Mouse (Mus musculus) embryonic facial prominence, embryonic 12.5 days (tissue): ENCODE measurements around the gene C530008M17Rik. TPM values are rescaled to one million over a fixed set of nuclear protein-coding genes. Genes with fewer than 3 reads are reported as not detected.

Experiments used
- ATAC-seq: fragments of 200-750 bp; cut with Nextera tagmentation; 2 replicates; pipeline ENCODE4 v1.8.0; 2017; ENCODE audit not compliant: insufficient number of reproducible peaks, insufficient read depth, low FRiP score, low TSS enrichment
- H3K27ac ChIP-seq: fragments of 300-500 bp; sonication (generic); 2 replicates; pipeline ENCODE4 v1.5.1; 2016; ENCODE audit warnings: mild to moderate bottlenecking
- H3K27me3 ChIP-seq: fragments of 300-500 bp; sonication (generic); 2 replicates; pipeline ENCODE4 v1.6.1; 2016; ENCODE audit warnings: mild to moderate bottlenecking, moderate library complexity
- H3K36me3 ChIP-seq: fragments of 300-500 bp; sonication (generic); 2 replicates; pipeline ENCODE4 v1.6.1; 2016; ENCODE audit warnings: mild to moderate bottlenecking
- H3K4me1 ChIP-seq: fragments of 300-500 bp; sonication (generic); 2 replicates; pipeline ENCODE4 v1.6.1; 2016
- H3K4me2 ChIP-seq: fragments of 300-500 bp; sonication (generic); replicated peaks from 2 replicates; pipeline ENCODE4 v1.6.1; 2016; ENCODE audit warnings: mild to moderate bottlenecking, moderate library complexity
- H3K4me3 ChIP-seq: fragments of 300-500 bp; sonication (generic); 2 replicates; pipeline ENCODE4 v1.5.1; 2016; ENCODE audit warnings: mild to moderate bottlenecking
- H3K9ac ChIP-seq: fragments of 300-500 bp; sonication (generic); 2 replicates; pipeline ENCODE4 v1.6.1; 2016; ENCODE audit warnings: mild to moderate bottlenecking, moderate library complexity
- H3K9me3 ChIP-seq: fragments of 300-500 bp; sonication (generic); 2 replicates; pipeline ENCODE4 v1.6.1; 2016; ENCODE audit warnings: mild to moderate bottlenecking, moderate library complexity
- WGBS: fragments of 180-500 bp; shearing (Covaris S2); methylation state at CpG from one replicate; pipeline ENCODE4 v1.1.7; 2016; 5-methylcytosine and 5-hydroxymethylcytosine counted together
- polyA plus RNA-seq: library from polyadenylated mRNA; unstranded; fragments of >200 nt; fragmentation: Nextera tagmentation; extraction: Ambion mirVana; gene quantifications from 2 replicates; pipeline ENCODE4 v1.2.1, GENCODE M21; 2016

C530008M17Rik gene
- polyA plus RNA-seq, 1 experiment from 2014 or later, result 28.0 TPM

DNA sequence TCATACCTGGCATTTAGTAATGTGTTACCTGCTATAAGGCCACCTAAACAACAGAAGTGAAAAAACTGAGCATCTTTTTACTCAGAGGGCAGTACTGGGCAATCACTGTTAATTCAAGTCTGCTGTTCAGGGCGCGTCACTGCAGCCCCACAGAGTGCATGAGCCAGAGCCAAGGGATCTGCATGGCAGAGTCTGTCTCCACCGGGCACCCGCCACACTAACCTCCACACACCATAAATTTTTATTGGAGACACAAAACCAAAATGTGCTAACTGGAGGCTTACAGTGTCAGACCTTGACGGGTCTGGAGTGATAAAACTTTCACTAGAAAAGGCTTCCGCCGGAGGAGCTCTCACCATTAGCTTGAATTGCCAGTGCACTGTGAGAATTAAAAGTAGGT lies 57.4 kb downstream of the C530008M17Rik start:
- H3K4me2 ChIP-seq, result no peak overlapping the region
- H3K4me1 ChIP-seq, result no peaks in the 10 kb centered on the region
- WGBS, result 99% methylated on average over 7 of the region's 7 CpGs

DNA sequence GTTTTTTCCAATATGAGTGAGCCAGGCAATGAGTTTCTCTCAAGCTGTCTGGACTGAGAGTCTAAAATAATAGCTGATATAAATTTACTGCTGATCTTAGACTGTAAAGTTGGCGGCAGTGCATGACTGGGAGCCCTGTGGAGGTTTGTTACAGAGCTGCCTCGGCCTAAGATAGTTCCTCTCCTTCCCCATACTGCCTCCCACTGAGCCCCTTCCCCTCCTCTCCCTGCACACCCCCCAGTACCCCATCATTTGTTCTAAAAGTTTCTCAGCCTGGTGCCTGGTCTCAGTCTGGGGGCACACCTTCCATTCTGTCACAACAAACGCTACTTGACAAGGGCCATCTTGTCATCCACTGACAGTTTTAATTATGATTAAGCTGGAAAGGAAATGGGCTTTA lies 63.6 kb downstream of the C530008M17Rik start:
- Histone ChIP-seq H3K4me3 (no peak overlapping the region), H3K4me2 (no peak overlapping the region), H3K9me3 (no peaks in the 10 kb centered on the region), H3K27me3 (no peaks in the 10 kb centered on the region), H3K27ac (no peak overlapping the region), H3K36me3 (peaks cover 7% of the 10 kb centered on the region; the same call in 1 of the 2 replicates), H3K4me1 (no peaks in the 10 kb centered on the region), H3K9ac (no peak overlapping the region)
- ATAC-seq, result no peak
- WGBS, result 73% methylated on average over 3 of the region's 3 CpGs

More for the DNA sequence above, 57.4 kb downstream of the C530008M17Rik start:
- no peak overlapping the region for H3K4me3 ChIP-seq
- no peak overlapping the region for H3K27ac ChIP-seq
- H3K36me3 ChIP-seq, result 0 out of 2 replicates have a peak, but pooled peaks cover 3% of the 10 kb centered on the region
- no peaks in the 10 kb centered on the region for H3K9me3 ChIP-seq
- no peaks in the 10 kb centered on the region for H3K27me3 ChIP-seq
- H3K9ac ChIP-seq, result no peak overlapping the region
- ATAC-seq, result no peak

DNA sequence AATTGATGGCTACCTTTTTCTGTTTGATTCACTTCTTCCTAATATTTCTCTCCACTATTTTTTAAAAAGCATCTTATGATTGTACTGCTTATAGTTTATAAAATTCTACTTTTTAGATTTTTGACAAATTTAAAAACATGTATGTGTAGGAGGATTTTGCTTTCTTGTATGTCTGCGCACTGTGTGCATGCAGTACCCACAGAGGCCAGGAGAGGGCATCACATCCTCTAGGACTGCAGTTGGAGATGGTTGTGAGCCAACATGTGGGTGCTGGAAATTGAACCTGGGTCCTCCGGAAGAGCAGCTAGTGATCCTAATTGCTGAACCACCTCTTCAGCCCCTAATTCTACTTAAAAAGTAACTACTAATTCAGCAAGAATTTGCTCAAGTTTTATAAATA lies 68.6 kb downstream of the C530008M17Rik start:
- Histone ChIP-seq H3K27me3 (no peaks in the 10 kb centered on the region), H3K9me3 (no peaks in the 10 kb centered on the region), H3K9ac (no peak overlapping the region), H3K36me3 (peaks cover 10% of the 10 kb centered on the region; the same call in 1 of the 2 replicates), H3K4me2 (no peak overlapping the region), H3K4me1 (no peaks in the 10 kb centered on the region), H3K4me3 (no peak overlapping the region), H3K27ac (no peak overlapping the region)
- ATAC-seq, result no peak
- 98% methylated on average over 2 of the region's 2 CpGs for WGBS

DNA sequence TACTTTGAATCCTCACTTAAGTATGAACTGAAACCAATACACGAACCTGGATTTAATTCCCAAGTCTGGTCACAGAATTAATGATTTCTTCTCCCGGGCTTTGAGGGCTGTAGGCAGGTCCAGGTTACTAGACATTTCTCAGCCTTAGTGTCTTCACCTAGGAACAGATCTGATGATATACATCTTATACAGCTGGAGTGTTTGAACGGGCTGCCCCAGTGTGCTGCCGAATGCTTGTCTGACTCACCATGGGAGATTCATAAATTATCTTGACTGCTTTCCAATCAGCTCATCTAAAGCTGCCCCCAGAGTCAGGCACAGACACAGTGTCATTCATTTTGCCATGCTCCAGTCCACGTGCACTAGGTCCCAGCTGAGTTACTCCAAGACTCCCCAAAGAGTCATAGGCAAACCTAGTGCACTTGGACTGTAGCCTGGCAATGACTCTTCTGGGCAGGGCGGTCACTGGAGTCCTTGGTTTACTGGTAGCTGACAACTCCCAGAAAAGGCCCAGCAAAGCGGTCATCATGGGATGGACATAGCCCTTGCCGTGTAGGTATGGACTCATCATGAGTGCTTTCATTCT lies 70.3 kb downstream of the C530008M17Rik start:
- Histone ChIP-seq H3K27ac (no peak overlapping the region), H3K9ac (no peak overlapping the region), H3K4me1 (no peaks in the 10 kb centered on the region), H3K4me3 (no peak overlapping the region), H3K27me3 (no peaks in the 10 kb centered on the region), H3K4me2 (no peak overlapping the region), H3K36me3 (peaks cover 11% of the 10 kb centered on the region; the same call in 1 of the 2 replicates), H3K9me3 (no peaks in the 10 kb centered on the region)
- WGBS, result 92% methylated on average over 8 of the region's 8 CpGs
- no peak for ATAC-seq

DNA sequence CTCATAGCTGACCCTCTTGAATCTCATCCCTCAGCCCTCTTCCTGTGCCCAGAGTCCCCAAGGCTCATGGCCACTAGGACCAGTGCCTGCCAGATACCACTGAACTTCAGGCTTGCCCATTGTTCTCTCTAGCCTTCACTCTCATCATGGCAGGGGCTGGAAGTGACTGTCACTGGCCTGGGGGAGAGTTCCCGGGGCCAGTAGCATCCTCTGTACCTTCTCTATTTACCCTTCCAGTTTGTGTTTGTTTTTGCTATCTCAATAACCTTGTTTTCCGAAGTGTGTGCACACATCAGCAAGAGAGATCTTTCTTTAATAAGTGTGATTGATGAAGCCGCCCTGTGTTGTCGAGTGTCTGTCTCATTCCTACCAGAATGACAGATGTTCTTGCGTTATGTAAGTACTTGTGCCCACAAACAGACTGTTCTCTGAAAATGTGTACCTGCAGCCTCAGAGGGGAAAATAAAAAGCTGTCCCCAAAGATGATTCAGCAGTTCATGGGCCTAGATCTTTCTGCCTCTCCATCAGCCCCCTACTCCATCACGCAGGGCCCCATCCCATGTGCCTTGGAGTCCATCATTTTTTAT lies 76.8 kb downstream of the C530008M17Rik start:
- no peak overlapping the region for H3K9ac ChIP-seq
- no peaks in the 10 kb centered on the region for H3K27me3 ChIP-seq
- no peak overlapping the region for H3K27ac ChIP-seq
- no peaks in the 10 kb centered on the region for H3K9me3 ChIP-seq
- 0 out of 2 replicates have a peak, but pooled peaks cover 5% of the 10 kb centered on the region for H3K36me3 ChIP-seq
- no peak overlapping the region for H3K4me3 ChIP-seq
- no peak overlapping the region for H3K4me2 ChIP-seq
- no peaks in the 10 kb centered on the region for H3K4me1 ChIP-seq
- no peak for ATAC-seq
- 92% methylated on average over 6 of the region's 6 CpGs for WGBS

DNA sequence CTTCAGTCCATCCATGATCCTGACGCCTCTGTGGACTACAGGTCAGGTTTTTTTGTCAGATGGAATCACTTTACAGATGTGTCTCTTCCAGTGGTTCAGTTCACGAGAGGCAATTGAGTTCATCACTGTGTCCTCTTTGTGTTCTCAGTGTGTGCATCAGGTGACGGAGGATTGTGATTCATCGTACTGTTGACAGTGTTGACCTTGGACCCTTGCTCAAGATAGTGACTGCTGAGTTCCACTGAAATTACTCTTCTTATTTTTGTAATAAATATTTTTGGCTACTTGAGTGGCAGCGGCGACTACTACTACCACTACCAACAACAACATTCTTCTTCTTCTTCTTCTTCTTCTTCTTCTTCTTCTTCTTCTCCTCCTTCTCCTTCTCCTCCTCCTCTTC lies 85.2 kb downstream of the C530008M17Rik start:
- H3K4me3 ChIP-seq, result no peak overlapping the region
- H3K27ac ChIP-seq, result no peak overlapping the region
- no peak overlapping the region for H3K9ac ChIP-seq
- no peaks in the 10 kb centered on the region for H3K9me3 ChIP-seq
- H3K4me2 ChIP-seq, result no peak overlapping the region
- ATAC-seq, result no peak
- H3K4me1 ChIP-seq, result no peaks in the 10 kb centered on the region; the same call in 1 of the 2 replicates
- H3K27me3 ChIP-seq, result no peaks in the 10 kb centered on the region
- WGBS, result 95% methylated on average over 6 of the region's 6 CpGs
- H3K36me3 ChIP-seq, result 0 out of 2 replicates have a peak, but pooled peaks cover 4% of the 10 kb centered on the region

DNA sequence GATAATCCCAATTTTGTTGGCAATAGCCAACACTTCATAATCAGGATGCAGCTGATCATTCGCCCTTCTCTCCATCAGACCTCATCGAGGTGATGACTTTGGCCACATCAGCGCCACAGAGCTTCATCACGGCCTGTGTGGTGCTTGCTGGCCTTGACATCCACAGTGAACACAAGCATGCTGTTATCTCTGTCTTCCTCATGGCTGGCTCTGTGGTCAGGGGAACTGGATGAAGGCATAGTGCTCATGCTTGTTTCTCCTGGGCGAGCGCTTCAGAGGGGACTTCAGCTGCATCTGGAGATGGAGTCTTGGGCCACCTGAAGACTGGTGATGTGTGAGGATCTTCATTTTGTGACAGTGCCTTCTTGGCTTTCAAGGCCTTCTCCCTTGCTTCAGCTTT lies 85.8 kb downstream of the C530008M17Rik start:
- no peak for ATAC-seq
- Histone ChIP-seq H3K9me3 (no peaks in the 10 kb centered on the region), H3K4me2 (no peak overlapping the region), H3K4me3 (no peak overlapping the region), H3K9ac (no peak overlapping the region), H3K4me1 (no peaks in the 10 kb centered on the region; the same call in 1 of the 2 replicates), H3K36me3 (0 out of 2 replicates have a peak, but pooled peaks cover 4% of the 10 kb centered on the region), H3K27ac (no peak overlapping the region), H3K27me3 (no peaks in the 10 kb centered on the region)
- WGBS, result over 99% methylated on average over 6 of the region's 6 CpGs

DNA sequence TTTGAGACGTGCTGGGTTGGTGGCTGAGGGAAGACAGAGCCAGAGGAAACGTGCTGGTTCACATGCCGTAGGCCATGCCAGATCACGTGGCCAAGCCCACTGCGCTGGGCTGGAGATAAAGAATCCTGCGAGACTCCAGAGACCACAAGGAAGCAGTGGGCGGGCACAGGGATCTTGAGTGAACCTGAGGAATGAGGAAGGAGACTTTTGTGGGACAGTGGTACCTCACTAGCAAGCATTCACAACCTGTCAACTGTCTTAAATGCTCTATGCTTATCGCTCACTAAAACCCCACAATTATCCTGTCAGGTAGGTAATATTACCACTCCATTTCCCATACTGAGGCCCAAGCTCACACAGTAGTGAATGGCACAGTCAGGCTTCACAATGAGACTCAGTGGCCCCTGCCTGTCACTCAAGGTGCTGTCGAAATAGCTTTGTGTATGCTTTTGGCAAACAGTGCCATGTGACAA lies 88.5 kb downstream of the C530008M17Rik start:
- no peak overlapping the region for H3K27ac ChIP-seq
- no peak overlapping the region for H3K4me2 ChIP-seq
- H3K36me3 ChIP-seq, result 0 out of 2 replicates have a peak, but pooled peaks cover 4% of the 10 kb centered on the region
- no peak overlapping the region for H3K4me3 ChIP-seq
- 74% methylated on average over 9 of the region's 9 CpGs for WGBS
- no peaks in the 10 kb centered on the region for H3K27me3 ChIP-seq
- peak; percentile 77 for ATAC-seq
- no peaks in the 10 kb centered on the region for H3K9me3 ChIP-seq
- H3K4me1 ChIP-seq, result no peaks in the 10 kb centered on the region; the same call in 1 of the 2 replicates
- no peak overlapping the region for H3K9ac ChIP-seq

DNA sequence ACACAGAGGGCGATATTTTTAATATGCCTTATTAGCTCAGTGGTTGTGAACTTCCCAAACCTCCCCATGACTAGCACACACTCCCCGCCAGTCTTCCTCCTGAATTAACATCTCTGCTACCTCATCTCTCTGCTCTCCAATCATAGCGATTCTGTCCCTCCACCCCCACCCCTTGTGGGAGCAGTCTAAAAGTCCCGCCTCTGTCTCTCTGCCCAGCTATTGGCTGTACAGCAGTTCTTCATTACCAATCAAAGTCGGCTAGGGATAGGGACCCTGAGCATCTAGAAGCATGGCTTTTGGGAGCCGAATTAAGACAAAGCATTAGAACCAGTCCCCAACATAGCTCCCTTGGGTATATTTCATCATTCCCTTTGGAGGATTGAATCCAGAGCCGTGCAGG lies 91.5 kb downstream of the C530008M17Rik start:
- Histone ChIP-seq H3K36me3 (no peaks in the 10 kb centered on the region), H3K27me3 (no peaks in the 10 kb centered on the region), H3K9me3 (no peaks in the 10 kb centered on the region), H3K9ac (no peak overlapping the region), H3K4me1 (no peaks in the 10 kb centered on the region; the same call in 1 of the 2 replicates), H3K27ac (no peak overlapping the region), H3K4me2 (no peak overlapping the region), H3K4me3 (no peak overlapping the region)
- 0 out of 2 replicates have a peak, but pooled peaks have one; percentile 24 for ATAC-seq
- WGBS, result 62% methylated on average over 7 of the region's 7 CpGs

DNA sequence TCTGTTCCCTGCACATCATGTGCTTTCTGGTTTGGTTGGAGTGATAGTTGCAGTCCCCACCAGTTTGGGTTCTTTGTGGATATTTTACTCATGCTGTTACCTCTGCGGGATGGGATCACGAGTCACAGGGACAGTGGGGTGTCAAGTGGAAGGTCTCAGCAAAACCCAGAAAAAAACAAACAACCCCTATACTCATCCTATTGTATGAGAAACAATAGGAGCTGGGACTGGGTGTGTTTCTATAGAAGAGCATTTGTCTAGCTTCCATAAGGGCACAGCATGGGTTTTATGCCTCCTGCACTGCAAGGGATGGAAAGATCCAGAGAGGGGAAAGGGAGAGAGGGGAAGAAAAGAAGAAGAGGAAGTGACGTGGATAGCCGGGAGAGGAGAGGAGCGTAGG lies 96.0 kb downstream of the C530008M17Rik start:
- Histone ChIP-seq H3K27ac (no peak overlapping the region), H3K4me2 (no peak overlapping the region), H3K27me3 (no peaks in the 10 kb centered on the region), H3K9me3 (no peaks in the 10 kb centered on the region), H3K4me3 (no peak overlapping the region), H3K36me3 (no peaks in the 10 kb centered on the region), H3K9ac (no peak overlapping the region), H3K4me1 (no peaks in the 10 kb centered on the region)
- ATAC-seq, result no peak
- 66% methylated on average over 5 of the region's 5 CpGs for WGBS

DNA sequence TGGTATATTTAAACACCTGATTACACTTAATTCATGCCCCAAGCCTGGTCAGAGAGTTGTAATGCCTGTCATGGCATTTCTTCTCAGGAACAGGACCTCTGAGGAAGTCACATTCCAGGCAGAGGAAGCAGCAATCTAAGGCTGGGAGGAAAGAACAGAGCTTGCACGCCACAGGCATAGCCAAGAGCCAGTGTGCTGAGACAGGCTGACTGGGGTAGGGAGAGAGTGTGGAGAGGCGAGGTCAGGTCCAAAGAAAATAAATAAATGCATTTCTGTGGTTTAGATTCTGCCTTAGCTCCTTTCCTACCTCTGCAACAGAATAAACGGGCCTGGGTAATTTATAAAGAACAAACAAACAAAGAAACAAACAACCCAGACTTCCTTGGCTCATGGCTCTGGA lies 104.0 kb downstream of the C530008M17Rik start:
- ATAC-seq, result no peak
- Histone ChIP-seq H3K9ac (no peak overlapping the region), H3K4me3 (no peak overlapping the region), H3K9me3 (no peaks in the 10 kb centered on the region), H3K36me3 (no peaks in the 10 kb centered on the region), H3K4me2 (no peak overlapping the region), H3K27ac (0 out of 2 replicates have a peak overlapping the region, but pooled peaks have one; percentile 17), H3K27me3 (no peaks in the 10 kb centered on the region), H3K4me1 (peaks cover 52% of the 10 kb centered on the region)
- WGBS, result 55% methylated on average over 3 of the region's 3 CpGs
